Mouse (Mus musculus) neural tube, embryonic 13.5 days (tissue): ENCODE measurements around the gene Dstn. TPM values are rescaled to one million over a fixed set of nuclear protein-coding genes. Genes with fewer than 3 reads are reported as not detected.

Source experiments
- ATAC-seq: fragments of 200-750 bp; cut with Nextera tagmentation; 2 replicates; pipeline ENCODE4 v1.8.0; 2017; ENCODE audit warnings: low read depth, mild to moderate bottlenecking, moderate TSS enrichment, moderate library complexity
- H3K27ac ChIP-seq: fragments of 300-500 bp; sonication (generic); replicated peaks from 2 replicates; pipeline ENCODE4 v1.5.1; 2015; ENCODE audit warnings: moderate library complexity, mild to moderate bottlenecking, inconsistent platforms
- H3K27me3 ChIP-seq: fragments of 300-500 bp; sonication (generic); 2 replicates; pipeline ENCODE4 v1.6.1; 2015; ENCODE audit warnings: mild to moderate bottlenecking, inconsistent platforms
- H3K36me3 ChIP-seq: fragments of 300-500 bp; sonication (generic); 2 replicates; pipeline ENCODE4 v1.6.1; 2015; ENCODE audit warnings: mild to moderate bottlenecking, inconsistent platforms
- H3K4me1 ChIP-seq: fragments of 300-500 bp; sonication (generic); replicated peaks from 2 replicates; pipeline ENCODE4 v1.6.1; 2015; ENCODE audit warnings: inconsistent platforms
- H3K4me2 ChIP-seq: fragments of 300-500 bp; sonication (generic); 2 replicates; pipeline ENCODE4 v1.6.1; 2015; ENCODE audit warnings: inconsistent platforms, mild to moderate bottlenecking, moderate library complexity
- H3K4me3 ChIP-seq: fragments of 300-500 bp; sonication (generic); 2 replicates; pipeline ENCODE4 v1.5.1; 2015; ENCODE audit warnings: mild to moderate bottlenecking, inconsistent platforms
- H3K9ac ChIP-seq: fragments of 300-500 bp; sonication (generic); 2 replicates; pipeline ENCODE4 v1.6.1; 2015; ENCODE audit warnings: moderate library complexity, mild to moderate bottlenecking, inconsistent platforms
- H3K9me3 ChIP-seq: fragments of 300-500 bp; sonication (generic); 2 replicates; pipeline ENCODE4 v1.6.1; 2016; ENCODE audit warnings: inconsistent platforms
- WGBS: fragments of 180-500 bp; shearing (Covaris S2); methylation state at CpG from one replicate; pipeline ENCODE4 v1.1.7; 2015; 5-methylcytosine and 5-hydroxymethylcytosine counted together
- polyA plus RNA-seq: library from polyadenylated mRNA; unstranded; fragments of >200 nt; fragmentation: Nextera tagmentation; extraction: Ambion mirVana; gene quantifications from 2 replicates; pipeline ENCODE4 v1.2.1, GENCODE M21; 2015

Gene Dstn
- polyA plus RNA-seq, 1 experiment from 2014 or later = 477 TPM

DNA sequence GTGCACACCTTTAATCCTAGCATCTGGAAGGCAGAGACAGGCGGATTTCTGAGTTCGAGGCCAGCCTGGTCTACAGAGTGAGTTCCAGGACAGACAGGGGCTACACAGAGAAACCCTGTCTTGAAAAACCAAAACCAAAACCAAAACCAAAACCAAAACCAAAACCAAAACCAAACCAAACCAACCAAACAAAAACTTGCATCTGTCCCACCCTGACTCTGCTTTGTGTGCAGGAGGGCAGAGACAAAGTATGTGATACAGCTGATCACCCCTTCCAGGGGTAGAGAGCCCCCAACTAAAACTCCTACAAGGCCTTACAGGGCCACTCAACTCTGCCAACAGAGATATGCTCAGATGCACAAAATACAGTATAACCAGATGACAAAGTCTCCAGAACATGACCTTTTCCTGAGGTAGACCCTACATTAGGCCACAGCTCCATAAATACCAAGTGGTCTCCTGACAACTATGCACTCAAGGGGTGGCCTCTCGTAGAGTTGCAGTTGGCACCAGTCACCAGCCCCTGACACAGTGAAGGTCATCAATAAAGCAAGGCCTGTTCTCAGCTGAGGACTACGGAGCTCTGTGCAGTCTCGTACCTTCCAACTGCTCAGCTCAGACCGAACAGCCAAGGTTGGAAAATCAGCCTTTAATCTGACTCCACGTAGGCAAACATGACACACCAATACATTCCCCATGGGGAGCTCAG, 77.0 kb downstream of the Dstn start:
- H3K4me3 ChIP-seq = no peak overlapping the region
- H3K4me1 ChIP-seq = peaks cover 14% of the 10 kb centered on the region
- H3K36me3 ChIP-seq = no peaks in the 10 kb centered on the region
- no peak overlapping the region for H3K9ac ChIP-seq
- H3K4me2 ChIP-seq = no peak overlapping the region
- H3K9me3 ChIP-seq = no peaks in the 10 kb centered on the region
- H3K27ac ChIP-seq = no peak overlapping the region
- no peak for ATAC-seq
- H3K27me3 ChIP-seq = no peaks in the 10 kb centered on the region
- WGBS = 93% methylated on average over 7 of the region's 7 CpGs

Other genes starting within 250 kb of the Dstn start
- gene Bfsp1, start 52.1 kb upstream of the Dstn start, polyA plus RNA-seq = 1.1 and 1.5 TPM in 2 replicates
- 42.1 and 48.1 TPM in 2 replicates for gene Rrbp1, start 95.9 kb downstream of the Dstn start, polyA plus RNA-seq
- gene Banf2, start 117.7 kb downstream of the Dstn start, polyA plus RNA-seq = not detected in 2 replicates